Mouse (Mus musculus) cerebral cortex, adult 2 months (tissue): Measurements from ENCODE around the gene Gramd4.

Source experiments
- WGBS: fragments of 180-500 bp; shearing (Covaris S2); methylation state at CpG from one replicate; pipeline ENCODE4 v1.1.7; 2018; 5-methylcytosine and 5-hydroxymethylcytosine counted together

The Gramd4 gene

GRCm38 (mm10) chr15:86181941-86182439 lies 124.5 kb downstream of the Gramd4 start:
- 41% methylated on average over 11 of the region's 11 CpGs for WGBS

- 16% methylated on average over 13 of the region's 13 CpGs for WGBS
These were observed 125.2 kb downstream of the Gramd4 start for GRCm38 (mm10) chr15:86182646-86183045.

GRCm38 (mm10) chr15:86183484-86183883 lies 126.0 kb downstream of the Gramd4 start:
- WGBS, result 78% methylated on average over 8 of the region's 8 CpGs

- 54% methylated on average over 5 of the region's 5 CpGs for WGBS
These were observed 126.6 kb downstream of the Gramd4 start for GRCm38 (mm10) chr15:86184071-86184470.

- WGBS, result under 1% methylated on average over 70 of the region's 70 CpGs
These were observed 127.6 kb downstream of the Gramd4 start for GRCm38 (mm10) chr15:86184851-86185688.

- 3% methylated on average over 42 of the region's 43 CpGs for WGBS
These were observed 128.4 kb downstream of the Gramd4 start, which contains the start of gene Cerk for GRCm38 (mm10) chr15:86185689-86186569. Cerk (minus strand) TSS chr15:86186141.

GRCm38 (mm10) chr15:86186686-86187085 lies 129.2 kb downstream of the Gramd4 start:
- 50% methylated on average over 3 of the region's 3 CpGs for WGBS
